Mouse (Mus musculus) cerebellum, adult 2 months (tissue): ENCODE data around the gene Rora. TPM values are rescaled to one million over a fixed set of nuclear protein-coding genes. Genes with fewer than 3 reads are reported as not detected.
A peak's percentile ranks its signal among the peaks of the same experiment; 100 is the strongest.

ENCODE experiments used
- DNase-seq, 2 experiments: peaks; one replicate each; pipeline ENCODE4 v3.0.0; 2021
- H3K27ac ChIP-seq: fragments of 200-500 bp; 2 replicates; pipeline ENCODE4 v1.5.1; 2012; ENCODE audit warnings: low read length, control low read depth, inconsistent platforms; ENCODE audit not compliant: insufficient read depth
- H3K27me3 ChIP-seq: fragments of 200-500 bp; 2 replicates; pipeline ENCODE4 v1.6.1; 2012; ENCODE audit warnings: inconsistent platforms, mild to moderate bottlenecking, low read length, moderate library complexity; ENCODE audit not compliant: control insufficient read depth, insufficient read depth
- H3K4me1 ChIP-seq: fragments of 200-500 bp; 2 replicates; pipeline ENCODE4 v1.6.1; 2011; ENCODE audit warnings: low read length; ENCODE audit not compliant: control insufficient read depth, insufficient read depth
- H3K4me3 ChIP-seq: fragments of 200-500 bp; replicated peaks from 2 replicates; pipeline ENCODE3; 2011; ENCODE audit warnings: mild to moderate bottlenecking, low read depth, low read length, control low read depth; ENCODE audit not compliant: insufficient read depth
- CTCF ChIP-seq: fragments of 200-500 bp; IDR thresholded peaks from 2 replicates; pipeline ENCODE4 v1.5.1; 2011; ENCODE audit warnings: low read depth, mild to moderate bottlenecking, control low read depth, low read length, moderate library complexity, borderline replicate concordance; ENCODE audit not compliant: insufficient read depth
- POLR2A ChIP-seq: fragments of 200-500 bp; IDR thresholded peaks from 2 replicates; pipeline ENCODE4 v1.6.1; 2011; ENCODE audit warnings: low read length, control low read depth, borderline replicate concordance; ENCODE audit not compliant: insufficient read depth
- WGBS: fragments of 180-500 bp; shearing (Covaris S2); methylation state at CpG from one replicate; pipeline ENCODE4 v1.1.7; 2018; 5-methylcytosine and 5-hydroxymethylcytosine counted together
- polyA plus RNA-seq: library from polyadenylated mRNA; depleted of rRNA; stranded (reverse); fragments of >200 nt; gene quantifications from 2 replicates; pipeline ENCODE4 v1.2.3, GENCODE M21; 2012

Rora gene
- polyA plus RNA-seq, 1 experiment = 58.4 TPM

GRCm38 (mm10) chr9:69292776-69293687, 639.4 kb downstream of the Rora start:
- Histone ChIP-seq H3K27me3 (no peaks in the 10 kb centered on the region), H3K4me3 (no peak overlapping the region), H3K4me1 (peaks cover 8% of the 10 kb centered on the region; the same call in 1 of the 2 replicates), H3K27ac (no peak overlapping the region)
- WGBS = 75% methylated on average over 12 of the region's 12 CpGs
- no peak for TF ChIP-seq CTCF
- TF ChIP-seq POLR2A = no peak
- no peak for DNase-seq

GRCm38 (mm10) chr9:69293688-69294074, 640.1 kb downstream of the Rora start:
- H3K4me1 ChIP-seq = peaks cover 8% of the 10 kb centered on the region; the same call in 1 of the 2 replicates
- no peak overlapping the region for H3K4me3 ChIP-seq
- no peak overlapping the region for H3K27ac ChIP-seq
- DNase-seq = no peak
- H3K27me3 ChIP-seq = no peaks in the 10 kb centered on the region
- no peak for TF ChIP-seq CTCF
- TF ChIP-seq POLR2A = no peak
- 76% methylated on average over 8 of the region's 8 CpGs for WGBS

GRCm38 (mm10) chr9:69294426-69294825, 640.8 kb downstream of the Rora start:
- Histone ChIP-seq H3K4me1 (peaks cover 8% of the 10 kb centered on the region; the same call in 1 of the 2 replicates), H3K4me3 (no peak overlapping the region), H3K27me3 (no peaks in the 10 kb centered on the region), H3K27ac (no peak overlapping the region)
- DNase-seq = no peak
- TF ChIP-seq CTCF (no peak), POLR2A (no peak)
- 90% methylated on average over 5 of the region's 5 CpGs for WGBS

- Histone ChIP-seq H3K27ac (no peak overlapping the region), H3K27me3 (no peaks in the 10 kb centered on the region), H3K4me3 (no peak overlapping the region), H3K4me1 (peaks cover 8% of the 10 kb centered on the region; the same call in 1 of the 2 replicates)
- WGBS = 92% methylated on average over 14 of the region's 14 CpGs
- TF ChIP-seq CTCF (no peak), POLR2A (no peak)
- DNase-seq = no peak
Measured at GRCm38 (mm10) chr9:69294856-69295255, 641.3 kb downstream of the Rora start.

GRCm38 (mm10) chr9:69295826-69296225, 642.2 kb downstream of the Rora start:
- DNase-seq = no peak

GRCm38 (mm10) chr9:69296418-69296817, 642.8 kb downstream of the Rora start:
- H3K4me3 ChIP-seq = no peak overlapping the region
- H3K27ac ChIP-seq = no peak overlapping the region
- TF ChIP-seq CTCF (peak; percentile 62), POLR2A (no peak)
- 10% methylated on average over 2 of the region's 2 CpGs for WGBS
- no peaks in the 10 kb centered on the region for H3K27me3 ChIP-seq
- peak; percentile 61 to 71 for DNase-seq
- peaks cover 8% of the 10 kb centered on the region; the same call in 1 of the 2 replicates for H3K4me1 ChIP-seq

More at GRCm38 (mm10) chr9:69295826-69296225, 642.2 kb downstream of the Rora start:
- 81% methylated on average over 3 of the region's 3 CpGs for WGBS
- TF ChIP-seq CTCF (no peak), POLR2A (no peak)
- no peak overlapping the region for H3K4me3 ChIP-seq
- peaks cover 8% of the 10 kb centered on the region; the same call in 1 of the 2 replicates for H3K4me1 ChIP-seq
- H3K27ac ChIP-seq = no peak overlapping the region
- no peaks in the 10 kb centered on the region for H3K27me3 ChIP-seq

- Histone ChIP-seq H3K27ac (no peak overlapping the region), H3K4me3 (no peak overlapping the region), H3K4me1 (peaks cover 10% of the 10 kb centered on the region; the same call in 1 of the 2 replicates), H3K27me3 (no peaks in the 10 kb centered on the region)
- 81% methylated on average over 7 of the region's 7 CpGs for WGBS
- DNase-seq = no peak
- no peak for TF ChIP-seq POLR2A
- no peak for TF ChIP-seq CTCF
Measured at GRCm38 (mm10) chr9:69297766-69298375, 644.3 kb downstream of the Rora start.

GRCm38 (mm10) chr9:69298566-69299335, 645.2 kb downstream of the Rora start:
- TF ChIP-seq POLR2A (no peak), CTCF (no peak)
- no peak overlapping the region for H3K4me3 ChIP-seq
- H3K27ac ChIP-seq = no peak overlapping the region
- peaks cover 6% of the 10 kb centered on the region; the same call in 1 of the 2 replicates for H3K4me1 ChIP-seq
- no peaks in the 10 kb centered on the region for H3K27me3 ChIP-seq
- 77% methylated on average over 12 of the region's 12 CpGs for whole genome bisulfite sequencing
- DNase-seq = no peak
